Mouse (Mus musculus) cerebellum, postnatal 10 days (tissue): ENCODE results near the gene Gm49387.

Experiments used
- DNase-seq, 2 experiments: peaks; one replicate each; pipeline ENCODE4 v3.0.0; 2021; ENCODE audit warnings: mixed read lengths in 2 of 2

Gm49387 gene

GRCm38 (mm10) chr14:31661671-31662554 lies 21.2 kb upstream of the Gm49387 start:
- DNase-seq = peak; percentile 88 to 90

GRCm38 (mm10) chr14:31660312-31661093 lies 19.8 kb upstream of the Gm49387 start:
- DNase-seq = no peak

GRCm38 (mm10) chr14:31659501-31660181 lies 19.0 kb upstream of the Gm49387 start:
- peak in 1 of 2 experiments; percentile 24 for DNase-seq

- DNase-seq = peak; percentile 74 to 83
These were observed 17.5 kb upstream of the Gm49387 start for GRCm38 (mm10) chr14:31658126-31658680.

- peak; percentile 85 to 91 for DNase-seq
These were observed 16.4 kb upstream of the Gm49387 start for GRCm38 (mm10) chr14:31656857-31657645.

- no peak for DNase-seq
These were observed 15.7 kb upstream of the Gm49387 start for GRCm38 (mm10) chr14:31656386-31656785.

- no peak for DNase-seq
These were observed 14.7 kb upstream of the Gm49387 start for GRCm38 (mm10) chr14:31655406-31655805.

- peak; percentile 27 to 49 for DNase-seq
These were observed 14.1 kb upstream of the Gm49387 start for GRCm38 (mm10) chr14:31654816-31655215.

GRCm38 (mm10) chr14:31653101-31653875 lies 12.6 kb upstream of the Gm49387 start:
- DNase-seq = no peak

- no peak for DNase-seq
These were observed 11.9 kb upstream of the Gm49387 start for GRCm38 (mm10) chr14:31652624-31653023.

GRCm38 (mm10) chr14:31652106-31652505 lies 11.4 kb upstream of the Gm49387 start:
- no peak for DNase-seq

- DNase-seq = no peak
These were observed 10.5 kb upstream of the Gm49387 start for GRCm38 (mm10) chr14:31651206-31651605.

- DNase-seq = peak in 1 of 2 experiments; percentile 36
These were observed 9.7 kb upstream of the Gm49387 start for GRCm38 (mm10) chr14:31650347-31650746.

GRCm38 (mm10) chr14:31647991-31648390 lies 7.3 kb upstream of the Gm49387 start:
- no peak for DNase-seq

- DNase-seq = no peak
These were observed 5.2 kb upstream of the Gm49387 start for GRCm38 (mm10) chr14:31645920-31646319.

GRCm38 (mm10) chr14:31644931-31645547 lies 4.4 kb upstream of the Gm49387 start:
- DNase-seq = no peak

- DNase-seq = no peak
These were observed 3.6 kb upstream of the Gm49387 start for GRCm38 (mm10) chr14:31644183-31644830.

GRCm38 (mm10) chr14:31641506-31642155 lies 953 bp upstream of the Gm49387 start:
- no peak for DNase-seq

GRCm38 (mm10) chr14:31640890-31641505 lies 320 bp upstream of the Gm49387 start, which contains the start of the genes Btd and Hacl1:
Btd (plus strand) TSS chr14:31641028.
Hacl1 (minus strand) TSS chr14:31641286.
- DNase-seq = peak; percentile 86 to 89
